Mouse (Mus musculus): ENCODE results near the gene Dvl2.
A peak's percentile ranks its signal among the peaks of the same experiment; 100 is the strongest.

Gene Dvl2

GRCm38 (mm10) chr11:69982225-69982624 lies 18.2 kb upstream of the Dvl2 start, which contains the start of gene Elp5:
Elp5 (minus strand) TSS chr11:69982517.
- DNase-seq (ENCODE audit: low spot score) = no peak

- DNase-seq (ENCODE audit: low spot score) = no peak
These were observed 17.5 kb upstream of the Dvl2 start for GRCm38 (mm10) chr11:69982877-69983276.

GRCm38 (mm10) chr11:69983377-69983776 lies 17.0 kb upstream of the Dvl2 start:
- no peak for DNase-seq (ENCODE audit: low spot score)

GRCm38 (mm10) chr11:69984431-69984830 lies 16.0 kb upstream of the Dvl2 start:
- DNase-seq (ENCODE audit: low spot score) = no peak

GRCm38 (mm10) chr11:69989949-69990348 lies 10.4 kb upstream of the Dvl2 start:
- no peak for DNase-seq (ENCODE audit: low spot score)

- DNase-seq (ENCODE audit: low spot score) = peak; percentile 95
These were observed 9.3 kb upstream of the Dvl2 start, which contains the start of gene Gabarap for GRCm38 (mm10) chr11:69990850-69991691. Gabarap (plus strand) TSS chr11:69991143.

- no peak for DNase-seq (ENCODE audit: low spot score)
These were observed 8.7 kb upstream of the Dvl2 start for GRCm38 (mm10) chr11:69991711-69992110.

GRCm38 (mm10) chr11:69992396-69992795 lies 8.0 kb upstream of the Dvl2 start:
- no peak for DNase-seq (ENCODE audit: low spot score)

GRCm38 (mm10) chr11:69992932-69993331 lies 7.5 kb upstream of the Dvl2 start:
- no peak for DNase-seq (ENCODE audit: low spot score)

- no peak for DNase-seq (ENCODE audit: low spot score)
These were observed 5.8 kb upstream of the Dvl2 start for GRCm38 (mm10) chr11:69994401-69995090.

- peak; percentile 99 for DNase-seq (ENCODE audit: low spot score)
These were observed 4.9 kb upstream of the Dvl2 start, which contains the start of gene Phf23 for GRCm38 (mm10) chr11:69995391-69995960. Phf23 (plus strand) TSS chr11:69995777.

GRCm38 (mm10) chr11:69996161-69997061 lies 4.0 kb upstream of the Dvl2 start:
- peak; percentile 48 for DNase-seq (ENCODE audit: low spot score)

- peak; percentile 80 for DNase-seq (ENCODE audit: low spot score)
These were observed 3.3 kb upstream of the Dvl2 start for GRCm38 (mm10) chr11:69997070-69997509.

- DNase-seq (ENCODE audit: low spot score) = no peak
These were observed 1.6 kb upstream of the Dvl2 start for GRCm38 (mm10) chr11:69998567-69999491.

GRCm38 (mm10) chr11:69999666-70000065 lies 729 bp upstream of the Dvl2 start:
- no peak for DNase-seq (ENCODE audit: low spot score)

GRCm38 (mm10) chr11:70001159-70001558 lies 764 bp downstream of the Dvl2 start:
- DNase-seq (ENCODE audit: low spot score) = no peak

- DNase-seq (ENCODE audit: low spot score) = peak; percentile 69
These were observed 1.5 kb downstream of the Dvl2 start for GRCm38 (mm10) chr11:70001865-70002264.

- DNase-seq (ENCODE audit: low spot score) = no peak
These were observed 2.1 kb downstream of the Dvl2 start for GRCm38 (mm10) chr11:70002471-70002870.

GRCm38 (mm10) chr11:70005521-70005920 lies 5.1 kb downstream of the Dvl2 start:
- DNase-seq (ENCODE audit: low spot score) = peak; percentile 71

- no peak for DNase-seq (ENCODE audit: low spot score)
These were observed 9.6 kb downstream of the Dvl2 start for GRCm38 (mm10) chr11:70010033-70010432.
